19 mouse cellular contexts compared by ENCODE assay signal in the genomic region with DNA sequence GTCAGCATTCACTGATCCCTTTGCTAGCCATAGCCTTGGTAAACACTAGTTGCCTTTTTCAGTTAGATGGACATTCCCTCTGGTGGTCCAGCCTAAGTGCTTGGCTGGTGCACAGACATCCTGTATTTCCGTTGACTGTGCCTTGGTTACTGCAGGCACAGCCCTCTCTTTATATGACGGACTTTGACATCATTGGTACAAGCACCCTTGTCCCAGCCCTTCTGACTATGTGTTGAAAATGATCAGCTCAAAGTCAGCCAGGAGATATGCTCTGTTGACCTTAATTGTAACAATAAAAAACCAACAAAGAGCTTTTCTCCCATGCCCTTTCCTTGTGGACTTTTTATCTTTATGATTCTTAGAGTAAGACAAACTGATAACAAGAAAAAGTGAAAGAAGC. TPM values are rescaled to one million over a fixed set of nuclear protein-coding genes. Genes with fewer than 3 reads are reported as not detected.
DNase-seq lines count a peak whose midpoint lies in the region; ATAC-seq and TF ChIP-seq lines count a peak whose summit lies in the region.
"Had no signal": no experiment of that assay in that cellular context is flagged by ENCODE, and none has a peak within 500 bp of the region (broad histone marks: within the 10 kb centered on the region; RNA-seq: fewer than 3 reads in every experiment).

No protein-coding gene starts in this region.

- no peak overlapping the region for H3K9ac ChIP-seq in intestine, embryonic 14.5 days (ENCODE audit: low read length)
- H3K9ac ChIP-seq in intestine, embryonic 15.5 days: no peak overlapping the region
- H3K9ac ChIP-seq in intestine, postnatal 0 days (ENCODE audit: low read depth, low read length): no peak overlapping the region
- H3K9ac ChIP-seq: embryonic facial prominence, embryonic 12.5 days; forebrain, embryonic 13.5 days; forebrain, embryonic 15.5 days had no signal

- H3K4me3 ChIP-seq in intestine, embryonic 14.5 days (ENCODE audit: low read depth, low read length): no peak overlapping the region
- H3K4me3 ChIP-seq in intestine, embryonic 15.5 days (replicated peaks): no peak overlapping the region
- no peak overlapping the region for H3K4me3 ChIP-seq in intestine, postnatal 0 days (ENCODE audit: low read depth, low read length)
- no peak overlapping the region for H3K4me3 ChIP-seq in small intestine, adult 2 months (ENCODE audit: low read depth, low read length)
- H3K4me3 ChIP-seq: embryonic facial prominence, embryonic 10.5 days; embryonic facial prominence, embryonic 12.5 days; forebrain, embryonic 13.5 days; forebrain, embryonic 15.5 days had no signal

- TF ChIP-seq CTCF in intestine, postnatal 0 days (IDR thresholded peaks at IDR 0.05; ENCODE audit: low read depth): no peak
- TF ChIP-seq CTCF in small intestine, adult 2 months (IDR thresholded peaks at IDR 0.05; ENCODE audit: extremely low read depth, insufficient read length, insufficient replicate concordance, low read depth, low read length): no peak

- no peak overlapping the region for H3K27ac ChIP-seq in intestine, embryonic 14.5 days (ENCODE audit: low read depth)
- H3K27ac ChIP-seq in intestine, embryonic 15.5 days: no peak overlapping the region
- no peak overlapping the region for H3K27ac ChIP-seq in intestine, postnatal 0 days (ENCODE audit: low read depth, low read length)
- H3K27ac ChIP-seq in small intestine, adult 2 months (ENCODE audit: insufficient read depth, low read depth, low read length): 0 out of 2 replicates have a peak overlapping the region, but pooled peaks have one; percentile 39
- H3K27ac ChIP-seq: embryonic facial prominence, embryonic 10.5 days; embryonic facial prominence, embryonic 12.5 days; forebrain, embryonic 13.5 days; forebrain, embryonic 15.5 days had no signal

- no peaks in the 10 kb centered on the region for H3K27me3 ChIP-seq in intestine, embryonic 14.5 days (replicated peaks; ENCODE audit: control insufficient read depth, insufficient read depth, low read length)
- H3K27me3 ChIP-seq in intestine, embryonic 15.5 days (replicated peaks): 0 out of 2 replicates have a peak, but pooled peaks cover under 1% of the 10 kb centered on the region
- H3K27me3 ChIP-seq in intestine, postnatal 0 days (replicated peaks; ENCODE audit: control insufficient read depth, insufficient read depth, low read length): peaks cover 26% of the 10 kb centered on the region
- no peaks in the 10 kb centered on the region for H3K27me3 ChIP-seq in small intestine, adult 2 months (ENCODE audit: control insufficient read depth, insufficient read depth, low read length)
- H3K27me3 ChIP-seq: embryonic facial prominence, embryonic 12.5 days; forebrain, embryonic 13.5 days; forebrain, embryonic 15.5 days had no signal

- WGBS in intestine, embryonic 14.5 days: 71% methylated on average over 2 of the region's 2 CpGs
- 57% methylated on average over 2 of the region's 2 CpGs for whole genome bisulfite sequencing in intestine, embryonic 15.5 days
- 32% methylated on average over 2 of the region's 2 CpGs for WGBS in intestine, postnatal 0 days
- 32% methylated on average over 2 of the region's 2 CpGs for WGBS in small intestine, adult 2 months

- no peaks in the 10 kb centered on the region for H3K36me3 ChIP-seq in intestine, embryonic 14.5 days (ENCODE audit: control insufficient read depth, insufficient read depth, low read length)
- no peaks in the 10 kb centered on the region for H3K36me3 ChIP-seq in intestine, embryonic 15.5 days
- H3K36me3 ChIP-seq in intestine, postnatal 0 days (ENCODE audit: control insufficient read depth, insufficient read depth): no peaks in the 10 kb centered on the region
- no peaks in the 10 kb centered on the region for H3K36me3 ChIP-seq in small intestine, adult 2 months (ENCODE audit: control insufficient read depth, insufficient read depth, low read length)
- H3K36me3 ChIP-seq: embryonic facial prominence, embryonic 10.5 days; embryonic facial prominence, embryonic 12.5 days; forebrain, embryonic 15.5 days had no signal

- peak; percentile 53; the same call in 1 of the 2 replicates for ATAC-seq in intestine, embryonic 14.5 days (replicated peaks; ENCODE audit: low FRiP score, low TSS enrichment, low read depth)
- peak; percentile 92 for ATAC-seq in intestine, embryonic 15.5 days
- ATAC-seq in intestine, postnatal 0 days: peak; percentile 82
- ATAC-seq in cerebellum, adult (ENCODE audit: insufficient number of reproducible peaks, low FRiP score, low TSS enrichment): no peak
- ATAC-seq: forebrain, embryonic 13.5 days; forebrain, embryonic 15.5 days had no signal

- no peaks in the 10 kb centered on the region for H3K9me3 ChIP-seq in intestine, embryonic 14.5 days (ENCODE audit: control insufficient read depth, low read length)
- H3K9me3 ChIP-seq in intestine, embryonic 15.5 days: no peaks in the 10 kb centered on the region
- no peaks in the 10 kb centered on the region for H3K9me3 ChIP-seq in intestine, postnatal 0 days (ENCODE audit: control insufficient read depth)
- H3K9me3 ChIP-seq: embryonic facial prominence, embryonic 10.5 days; embryonic facial prominence, embryonic 12.5 days; forebrain, embryonic 13.5 days; forebrain, embryonic 15.5 days had no signal

- TF ChIP-seq POLR2A in small intestine, adult 2 months (IDR thresholded peaks at IDR 0.05; ENCODE audit: low read depth, low read length): no peak

- no peaks in the 10 kb centered on the region for H3K4me1 ChIP-seq in intestine, embryonic 14.5 days (replicated peaks; ENCODE audit: control insufficient read depth, insufficient read depth, low read length)
- no peaks in the 10 kb centered on the region for H3K4me1 ChIP-seq in intestine, embryonic 15.5 days (replicated peaks)
- no peaks in the 10 kb centered on the region; the same call in 1 of the 2 replicates for H3K4me1 ChIP-seq in intestine, postnatal 0 days (replicated peaks; ENCODE audit: control insufficient read depth, insufficient read depth, low read length)
- peaks cover 18% of the 10 kb centered on the region for H3K4me1 ChIP-seq in small intestine, adult 2 months (ENCODE audit: control insufficient read depth, insufficient read depth, insufficient read length, low read length)
- H3K4me1 ChIP-seq: embryonic facial prominence, embryonic 10.5 days; embryonic facial prominence, embryonic 12.5 days; forebrain, embryonic 13.5 days; forebrain, embryonic 15.5 days had no signal

- no peak for DNase-seq in intestine, embryonic 14.5 days (ENCODE audit: low spot score)
- DNase-seq in frontal cortex, postnatal 10 days (ENCODE audit: low spot score in 2 of 2): no peak
- no peak for DNase-seq in natural killer cell, adult 2 months (ENCODE audit: low spot score in 2 of 2)
- DNase-seq: adrenal gland, adult 2 months; adrenal gland, postnatal 10 days; adrenal gland, postnatal 25 days; cerebellum, adult 11-12 months; cerebellum, adult 2 months; cerebellum, adult 9-10 months; cerebellum, postnatal 10 days; cerebellum, postnatal 25 days had no signal

- no peak overlapping the region for H3K4me2 ChIP-seq in intestine, embryonic 14.5 days (ENCODE audit: low read length)
- H3K4me2 ChIP-seq in intestine, embryonic 15.5 days (replicated peaks): 0 out of 2 replicates have a peak overlapping the region, but pooled peaks have one; percentile 6
- H3K4me2 ChIP-seq in intestine, postnatal 0 days (replicated peaks; ENCODE audit: low read depth): no peak overlapping the region
- H3K4me2 ChIP-seq: embryonic facial prominence, embryonic 12.5 days; forebrain, embryonic 13.5 days; forebrain, embryonic 15.5 days had no signal

RNA-seq across cellular contexts. Expression of gene Mapk10, which starts 53.8 kb away (rescaled TPM):
- polyA plus RNA-seq in intestine, embryonic 14.5 days (2014; fragmentation: Nextera tagmentation; extraction: Ambion mirVana): 8.8 and 9.6 TPM in 2 replicates
- polyA plus RNA-seq in intestine, embryonic 15.5 days (2015; fragmentation: Nextera tagmentation; extraction: Ambion mirVana): 6.5 and 7.0 TPM in 2 replicates
- 3.2 and 3.7 TPM in 2 replicates for polyA plus RNA-seq in intestine, postnatal 0 days (2015; fragmentation: Nextera tagmentation; extraction: Ambion mirVana)
- polyA plus RNA-seq in small intestine, adult 2 months (2012; rRNA removed): 0.16 and 0.43 TPM in 2 replicates
